ENCODE assay signal across 9 mouse cellular contexts in genomic region chr4:134397121-134397520, GRCm38 (mm10). TPM values are rescaled to one million over a fixed set of nuclear protein-coding genes. Genes with fewer than 3 reads are reported as not detected.
DNase-seq lines count a peak whose midpoint lies in the region; ATAC-seq and TF ChIP-seq lines count a peak whose summit lies in the region.
"Had no signal": no experiment of that assay in that cellular context is flagged by ENCODE, and none has a peak within 500 bp of the region (broad histone marks: within the 10 kb centered on the region; RNA-seq: fewer than 3 reads in every experiment).

No protein-coding gene starts in this region.

- TF ChIP-seq CTCF in kidney, postnatal 0 days (IDR thresholded peaks at IDR 0.05; ENCODE audit: low read depth), result 0 out of 2 replicates have a peak, but pooled peaks have one; percentile 20

- peak overlapping the region; percentile 62; the same call in 1 of the 2 replicates for H3K9ac ChIP-seq in embryonic facial prominence, embryonic 12.5 days
- peak overlapping the region; percentile 85 for H3K9ac ChIP-seq in heart, embryonic 12.5 days
- no peak overlapping the region for H3K9ac ChIP-seq in kidney, postnatal 0 days (ENCODE audit: low read depth, low read length)
- H3K9ac ChIP-seq in stomach, embryonic 15.5 days, result no peak overlapping the region

- ATAC-seq in embryonic facial prominence, embryonic 12.5 days (ENCODE audit: insufficient number of reproducible peaks, insufficient read depth, low FRiP score, low TSS enrichment), result no peak
- ATAC-seq in heart, embryonic 12.5 days (ENCODE audit: insufficient number of reproducible peaks, low FRiP score), result no peak
- ATAC-seq in kidney, postnatal 0 days (replicated peaks; ENCODE audit: low FRiP score, low read depth), result peak; percentile 68
- no peak for ATAC-seq in stomach, embryonic 15.5 days (ENCODE audit: insufficient read depth, low FRiP score, low read depth)
- ATAC-seq: Patski had no signal

- peak overlapping the region; percentile 72 for H3K27ac ChIP-seq in embryonic facial prominence, embryonic 12.5 days
- peak overlapping the region; percentile 84 for H3K27ac ChIP-seq in heart, embryonic 12.5 days (ENCODE audit: poor library complexity, severe bottlenecking)
- peak overlapping the region; percentile 37 for H3K27ac ChIP-seq in kidney, postnatal 0 days
- peak overlapping the region; percentile 91 for H3K27ac ChIP-seq in stomach, embryonic 15.5 days

- 23% methylated on average over 7 of the region's 7 CpGs for WGBS in embryonic facial prominence, embryonic 12.5 days
- 18% methylated on average over 7 of the region's 7 CpGs for WGBS in heart, embryonic 12.5 days
- 11% methylated on average over 7 of the region's 7 CpGs for WGBS in kidney, postnatal 0 days
- 19% methylated on average over 7 of the region's 7 CpGs for WGBS in stomach, embryonic 15.5 days

- H3K4me3 ChIP-seq in embryonic facial prominence, embryonic 12.5 days, result peak overlapping the region; percentile 56
- H3K4me3 ChIP-seq in heart, embryonic 12.5 days, result peak overlapping the region; percentile 67
- peak overlapping the region; percentile 52; the same call in 1 of the 2 replicates for H3K4me3 ChIP-seq in kidney, postnatal 0 days (replicated peaks; ENCODE audit: low read depth, low read length)
- peak overlapping the region; percentile 59 for H3K4me3 ChIP-seq in stomach, embryonic 15.5 days (replicated peaks)

- peak overlapping the region; percentile 85 for H3K4me2 ChIP-seq in embryonic facial prominence, embryonic 12.5 days (replicated peaks)
- H3K4me2 ChIP-seq in heart, embryonic 12.5 days, result peak overlapping the region; percentile 95
- peak overlapping the region; percentile 92 for H3K4me2 ChIP-seq in kidney, postnatal 0 days (ENCODE audit: low read length)
- peak overlapping the region; percentile 83 for H3K4me2 ChIP-seq in stomach, embryonic 15.5 days

- peak; percentile 45 for DNase-seq in ovary, adult 18-20 months (ENCODE audit: low spot score)
- no peak for DNase-seq in ovary, postnatal 10 days (ENCODE audit: low spot score)
- DNase-seq in kidney, postnatal 0 days (ENCODE audit: low spot score), result peak; percentile 67
- DNase-seq in lung, postnatal 10 days, result peak; percentile 84
- DNase-seq in c-Kit-positive CD71-positive TER-119-positive erythroid progenitor cells, embryonic 14.5 days (ENCODE audit: low spot score), result no peak

- H3K36me3 ChIP-seq in embryonic facial prominence, embryonic 12.5 days, result no peaks in the 10 kb centered on the region
- H3K36me3 ChIP-seq in heart, embryonic 12.5 days, result no peaks in the 10 kb centered on the region
- H3K36me3 ChIP-seq in kidney, postnatal 0 days (ENCODE audit: insufficient read depth, low read length), result no peaks in the 10 kb centered on the region
- no peaks in the 10 kb centered on the region for H3K36me3 ChIP-seq in stomach, embryonic 15.5 days

- peaks cover 36% of the 10 kb centered on the region for H3K4me1 ChIP-seq in embryonic facial prominence, embryonic 12.5 days
- peaks cover 34% of the 10 kb centered on the region for H3K4me1 ChIP-seq in heart, embryonic 12.5 days (replicated peaks)
- H3K4me1 ChIP-seq in kidney, postnatal 0 days (replicated peaks; ENCODE audit: insufficient read depth, low read length), result 0 out of 2 replicates have a peak, but pooled peaks cover under 1% of the 10 kb centered on the region
- peaks cover 23% of the 10 kb centered on the region for H3K4me1 ChIP-seq in stomach, embryonic 15.5 days

- no peaks in the 10 kb centered on the region for H3K9me3 ChIP-seq in embryonic facial prominence, embryonic 12.5 days
- H3K9me3 ChIP-seq in heart, embryonic 12.5 days (replicated peaks), result no peaks in the 10 kb centered on the region
- no peaks in the 10 kb centered on the region for H3K9me3 ChIP-seq in kidney, postnatal 0 days (replicated peaks; ENCODE audit: low read length)
- H3K9me3 ChIP-seq in stomach, embryonic 15.5 days, result no peaks in the 10 kb centered on the region

- no peaks in the 10 kb centered on the region for H3K27me3 ChIP-seq in embryonic facial prominence, embryonic 12.5 days
- H3K27me3 ChIP-seq in heart, embryonic 12.5 days (replicated peaks), result no peaks in the 10 kb centered on the region
- no peaks in the 10 kb centered on the region for H3K27me3 ChIP-seq in kidney, postnatal 0 days (ENCODE audit: insufficient read depth, low read length)
- no peaks in the 10 kb centered on the region for H3K27me3 ChIP-seq in stomach, embryonic 15.5 days (replicated peaks)
- H3K27me3 ChIP-seq: Patski had no signal

RNA-seq across cellular contexts. Expression of gene Pafah2, which starts 1.0 kb away (rescaled TPM):
- 11.2 and 11.7 TPM in 2 replicates for polyA plus RNA-seq in embryonic facial prominence, embryonic 12.5 days (2016; fragmentation: Nextera tagmentation; extraction: Ambion mirVana)
- 10.1 and 10.7 TPM in 2 replicates for polyA plus RNA-seq in heart, embryonic 12.5 days (2016; fragmentation: Nextera tagmentation; extraction: Ambion mirVana)
- polyA plus RNA-seq in kidney, postnatal 0 days (2015; fragmentation: Nextera tagmentation; extraction: Ambion mirVana), result 22.7 and 24.4 TPM in 2 replicates
- polyA plus RNA-seq in stomach, embryonic 15.5 days (2015; fragmentation: Nextera tagmentation; extraction: Ambion mirVana), result 17.8 and 20.9 TPM in 2 replicates

RNA-seq across cellular contexts. Expression of gene Extl1, which starts 13.5 kb away (rescaled TPM):
- polyA plus RNA-seq in embryonic facial prominence, embryonic 12.5 days (2016; fragmentation: Nextera tagmentation; extraction: Ambion mirVana), result 2.1 and 3.4 TPM in 2 replicates
- polyA plus RNA-seq in heart, embryonic 12.5 days (2016; fragmentation: Nextera tagmentation; extraction: Ambion mirVana), result 3.1 TPM in 2 replicates
- polyA plus RNA-seq in kidney, postnatal 0 days (2015; fragmentation: Nextera tagmentation; extraction: Ambion mirVana), result 0.70 and 0.86 TPM in 2 replicates
- polyA plus RNA-seq in stomach, embryonic 15.5 days (2015; fragmentation: Nextera tagmentation; extraction: Ambion mirVana), result 1.0 and 1.1 TPM in 2 replicates

RNA-seq across cellular contexts. Expression of gene Slc30a2, which starts 54.1 kb away (rescaled TPM):
- 0.05 and 0.20 TPM in 2 replicates for polyA plus RNA-seq in embryonic facial prominence, embryonic 12.5 days (2016; fragmentation: Nextera tagmentation; extraction: Ambion mirVana)
- polyA plus RNA-seq in heart, embryonic 12.5 days (2016; fragmentation: Nextera tagmentation; extraction: Ambion mirVana), result 0.42 and 0.44 TPM in 2 replicates
- polyA plus RNA-seq in kidney, postnatal 0 days (2015; fragmentation: Nextera tagmentation; extraction: Ambion mirVana), result 0.48 and 0.82 TPM in 2 replicates
- polyA plus RNA-seq in stomach, embryonic 15.5 days (2015; fragmentation: Nextera tagmentation; extraction: Ambion mirVana), result 0.75 and 0.86 TPM in 2 replicates
- polyA plus RNA-seq: Patski had no signal

Comparison
In these comparisons a context has a peak if more than half of its experiments do, and no peak if none do; other contexts are left out.
1. DNase-seq: peak in ovary, adult 18-20 months (single experiment), kidney, postnatal 0 days (single experiment) and lung, postnatal 10 days (single experiment); none in ovary, postnatal 10 days (single experiment) and c-Kit-positive CD71-positive TER-119-positive erythroid progenitor cells, embryonic 14.5 days (single experiment).
2. H3K27ac ChIP-seq: peak in every context shown above with its lines; median percentile 91 in stomach, embryonic 15.5 days; 84 in heart, embryonic 12.5 days; 72 in embryonic facial prominence, embryonic 12.5 days; 37 in kidney, postnatal 0 days.
3. H3K9ac ChIP-seq: peak in embryonic facial prominence, embryonic 12.5 days (single experiment) and heart, embryonic 12.5 days (single experiment); none in kidney, postnatal 0 days (single experiment) and stomach, embryonic 15.5 days (single experiment).
4. Peak in every context shown above with its lines, with median percentiles within 50 percentile points of each other: H3K4me2 ChIP-seq and H3K4me3 ChIP-seq.